Mouse (Mus musculus): Measurements from ENCODE around the gene Car2. TPM values are rescaled to one million over a fixed set of nuclear protein-coding genes. Genes with fewer than 3 reads are reported as not detected.

The Car2 gene
- polyA plus RNA-seq, 2 experiments: 1,504 to 2,373 TPM

DNA sequence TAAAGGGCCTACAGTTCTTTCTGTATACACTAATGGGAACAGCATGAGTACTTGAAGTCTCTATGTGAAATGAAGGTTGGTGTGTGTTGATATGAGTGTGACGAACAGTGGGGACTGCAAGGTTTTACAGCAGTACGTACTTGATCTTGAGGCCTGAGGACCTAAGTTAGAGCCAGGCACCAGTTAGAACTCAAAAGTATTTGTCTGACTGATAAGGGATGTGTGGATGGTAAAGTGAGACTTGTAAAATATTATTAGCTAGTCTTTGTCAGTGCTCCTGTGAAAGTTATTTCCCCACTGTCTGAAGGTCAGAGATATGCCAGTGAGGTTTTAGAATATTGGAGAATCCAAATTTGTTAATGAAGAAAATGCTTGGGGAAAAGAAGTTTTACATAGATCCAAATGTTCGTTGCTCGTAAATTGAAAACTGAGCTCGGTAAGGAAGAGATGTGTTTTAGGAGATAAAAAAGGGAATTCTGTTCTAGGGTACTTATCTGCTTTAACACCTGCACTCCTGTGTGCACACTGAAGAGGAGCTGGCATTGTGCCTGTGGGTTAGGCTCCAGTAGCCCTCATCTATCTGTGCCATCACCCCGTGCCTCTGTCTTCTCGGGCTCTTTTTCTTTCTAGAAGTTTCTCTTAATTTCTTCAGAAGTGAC, 8.7 kb upstream of the Car2 start:
- TF ChIP-seq EP300 (IDR thresholded peaks at IDR 0.05; ENCODE audit: low read depth): peak; percentile 94
- no peak for TF ChIP-seq CTCF (IDR thresholded peaks at IDR 0.05; ENCODE audit: low read depth)
- peak; percentile 85 to 92 (median 85) for DNase-seq (ENCODE audit: low read depth in 3 of 3, low spot score in 3 of 3)
- Histone ChIP-seq H3K9ac (replicated peaks) (peak overlapping the region; percentile 76), H3K27ac (peak overlapping the region; percentile 99), H3K4me1 (replicated peaks; ENCODE audit: control insufficient read depth in 2 of 2, insufficient read depth in 2 of 2, low read length in 1 of 2) (peaks cover 57 to 63% of the 10 kb centered on the region in 2 experiments), H3K4me3 (ENCODE audit: insufficient read depth in 1 of 2, low read depth in 2 of 2, low read length in 2 of 2) (peak overlapping the region in 1 of 2 experiments; percentile 37; a peak in 2 of 4 replicates), H3K4me2 (ENCODE audit: low read depth) (peak overlapping the region; percentile 67), H3K9me3 (ENCODE audit: control insufficient read depth, low read length) (no peaks in the 10 kb centered on the region), H3K27me3 (ENCODE audit: control insufficient read depth, insufficient read depth, low read length) (no peaks in the 10 kb centered on the region), H3K36me3 (replicated peaks; ENCODE audit: control insufficient read depth, insufficient read depth, low read depth) (no peaks in the 10 kb centered on the region)
- WGBS (ENCODE audit: insufficient replicate concordance): 19% methylated on average over 7 of the region's 7 CpGs
- peak; percentile 85 for ATAC-seq (ENCODE audit: insufficient read depth)

DNA sequence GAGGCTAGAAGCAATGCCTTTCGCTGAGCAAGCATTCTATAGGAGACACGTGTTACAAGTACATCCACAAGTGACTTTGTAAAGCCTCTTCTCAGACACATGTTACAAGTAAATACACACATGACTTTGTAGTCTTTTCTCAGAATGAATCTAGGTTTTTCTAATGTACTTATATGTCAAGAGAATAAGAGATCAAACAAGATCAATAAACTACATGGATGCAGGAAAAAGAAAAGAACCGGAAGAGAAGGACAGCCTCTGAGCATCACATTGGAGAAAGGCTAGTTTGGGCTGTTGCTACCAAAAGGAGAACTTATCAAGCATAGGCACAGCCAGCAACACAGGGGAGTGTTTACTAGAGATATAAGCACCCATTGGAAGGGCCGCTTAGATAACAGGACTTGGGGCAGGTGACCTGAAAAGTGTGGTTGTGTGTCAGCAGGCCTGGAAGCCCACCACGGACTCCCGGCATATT, 7.3 kb upstream of the Car2 start:
- peak overlapping the region; percentile 67 for H3K4me2 ChIP-seq (ENCODE audit: low read depth)
- H3K9me3 ChIP-seq (ENCODE audit: control insufficient read depth, low read length): no peaks in the 10 kb centered on the region
- H3K4me1 ChIP-seq (replicated peaks; ENCODE audit: control insufficient read depth in 2 of 2, insufficient read depth in 2 of 2, low read length in 1 of 2): peaks cover 69 to 75% of the 10 kb centered on the region in 2 experiments
- no peaks in the 10 kb centered on the region for H3K36me3 ChIP-seq (replicated peaks; ENCODE audit: control insufficient read depth, insufficient read depth, low read depth)
- WGBS (ENCODE audit: insufficient replicate concordance): 9% methylated on average over 6 of the region's 6 CpGs
- DNase-seq (ENCODE audit: low read depth in 3 of 3, low spot score in 3 of 3): peak; percentile 88 to 91 (median 90)
- H3K9ac ChIP-seq (replicated peaks): peak overlapping the region; percentile 76
- peak overlapping the region; percentile 99 for H3K27ac ChIP-seq
- ATAC-seq (ENCODE audit: insufficient read depth): peak; percentile 82
- H3K4me3 ChIP-seq (ENCODE audit: insufficient read depth in 1 of 2, low read depth in 2 of 2, low read length in 2 of 2): peak overlapping the region; percentile 4 to 26; a peak in 3 of 4 replicates
- no peaks in the 10 kb centered on the region for H3K27me3 ChIP-seq (ENCODE audit: control insufficient read depth, insufficient read depth, low read length)
- TF ChIP-seq CTCF (IDR thresholded peaks at IDR 0.05; ENCODE audit: low read depth) (no peak), EP300 (IDR thresholded peaks at IDR 0.05; ENCODE audit: low read depth) (peak; percentile 100)

DNA sequence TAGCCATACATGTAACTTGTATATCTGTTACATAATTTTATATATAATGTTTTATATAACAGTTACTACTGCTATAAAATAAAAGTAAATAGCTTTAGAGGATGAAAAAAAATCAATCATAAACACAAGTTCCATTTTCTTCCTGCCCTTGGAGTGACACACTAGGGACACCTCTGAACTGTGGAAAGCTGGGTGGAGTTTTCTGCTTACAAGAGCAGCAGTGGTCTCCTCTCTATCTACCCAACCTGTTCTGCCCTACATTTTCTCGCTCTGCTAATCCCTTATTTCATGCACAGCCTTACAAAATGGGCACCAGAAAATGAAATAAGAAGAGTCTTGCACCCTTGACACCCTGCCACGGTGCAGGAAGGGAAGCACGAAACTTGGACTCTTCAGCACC, 6.8 kb upstream of the Car2 start:
- Histone ChIP-seq H3K9me3 (ENCODE audit: control insufficient read depth, low read length) (no peaks in the 10 kb centered on the region), H3K4me3 (ENCODE audit: insufficient read depth in 1 of 2, low read depth in 2 of 2, low read length in 2 of 2) (peak overlapping the region in 1 of 2 experiments; percentile 3; a peak in 2 of 4 replicates), H3K27me3 (ENCODE audit: control insufficient read depth, insufficient read depth, low read length) (no peaks in the 10 kb centered on the region), H3K9ac (replicated peaks) (peak overlapping the region; percentile 76), H3K36me3 (replicated peaks; ENCODE audit: control insufficient read depth, insufficient read depth, low read depth) (no peaks in the 10 kb centered on the region), H3K4me1 (replicated peaks; ENCODE audit: control insufficient read depth in 2 of 2, insufficient read depth in 2 of 2, low read length in 1 of 2) (peaks cover 70 to 75% of the 10 kb centered on the region in 2 experiments), H3K27ac (peak overlapping the region; percentile 99), H3K4me2 (ENCODE audit: low read depth) (peak overlapping the region; percentile 67)
- ATAC-seq (ENCODE audit: insufficient read depth): peak; percentile 42
- TF ChIP-seq EP300 (IDR thresholded peaks at IDR 0.05; ENCODE audit: low read depth) (no peak), CTCF (IDR thresholded peaks at IDR 0.05; ENCODE audit: low read depth) (no peak)
- no peak for DNase-seq (ENCODE audit: low read depth in 3 of 3, low spot score in 3 of 3)
- WGBS (ENCODE audit: insufficient replicate concordance): 34% methylated on average over 3 of the region's 3 CpGs

DNA sequence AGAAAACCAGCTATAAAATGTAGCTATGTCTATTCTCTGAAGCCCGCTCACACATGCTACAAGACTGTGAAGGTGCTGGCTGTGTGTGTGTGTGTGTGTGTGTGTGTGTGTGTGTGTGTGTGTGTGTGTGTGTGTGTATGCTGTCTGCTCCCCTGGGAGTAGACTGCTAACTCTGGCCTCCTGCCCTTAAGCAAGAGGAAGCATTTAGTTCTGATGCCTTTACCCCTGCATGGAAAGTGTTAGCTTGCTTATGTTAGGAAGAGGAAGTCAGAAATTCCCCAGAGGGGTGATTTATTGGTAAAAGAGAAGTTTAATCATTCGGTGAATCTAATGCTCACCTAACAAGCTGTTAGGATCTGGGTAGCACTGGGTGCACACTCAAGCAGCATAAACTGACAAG, 5.8 kb upstream of the Car2 start:
- Histone ChIP-seq H3K4me3 (ENCODE audit: insufficient read depth in 1 of 2, low read depth in 2 of 2, low read length in 2 of 2) (no peak overlapping the region), H3K27me3 (ENCODE audit: control insufficient read depth, insufficient read depth, low read length) (no peaks in the 10 kb centered on the region), H3K4me1 (replicated peaks; ENCODE audit: control insufficient read depth in 2 of 2, insufficient read depth in 2 of 2, low read length in 1 of 2) (peaks cover 74 to 76% of the 10 kb centered on the region in 2 experiments), H3K36me3 (replicated peaks; ENCODE audit: control insufficient read depth, insufficient read depth, low read depth) (no peaks in the 10 kb centered on the region), H3K9me3 (ENCODE audit: control insufficient read depth, low read length) (no peaks in the 10 kb centered on the region), H3K4me2 (ENCODE audit: low read depth) (peak overlapping the region; percentile 67), H3K27ac (peak overlapping the region; percentile 99), H3K9ac (replicated peaks) (peak overlapping the region; percentile 57)
- 26% methylated on average over 2 of the region's 2 CpGs for WGBS (ENCODE audit: insufficient replicate concordance)
- no peak for TF ChIP-seq EP300 (IDR thresholded peaks at IDR 0.05; ENCODE audit: low read depth)
- no peak for TF ChIP-seq CTCF (IDR thresholded peaks at IDR 0.05; ENCODE audit: low read depth)
- no peak for ATAC-seq (ENCODE audit: insufficient read depth)
- DNase-seq (ENCODE audit: low read depth in 3 of 3, low spot score in 3 of 3): no peak

DNA sequence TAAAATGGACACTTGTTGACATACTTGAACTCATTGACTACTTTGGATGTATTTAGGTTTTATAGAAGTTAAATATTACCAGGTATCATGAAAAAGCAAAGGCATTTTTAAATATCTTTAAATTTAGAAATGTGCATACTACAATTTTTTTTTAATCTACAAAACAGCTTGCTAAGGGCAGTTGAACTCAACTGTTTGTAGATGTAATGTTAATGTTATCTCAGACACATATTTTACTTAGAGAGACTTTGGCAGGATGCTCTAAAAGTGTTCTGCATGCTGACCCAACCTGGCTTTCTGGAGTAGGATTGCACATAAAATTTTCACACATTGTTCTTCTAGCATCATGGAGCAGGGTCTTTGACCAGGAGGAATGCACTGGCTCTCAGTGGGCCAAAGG, 4.1 kb upstream of the Car2 start:
- H3K27ac ChIP-seq: peak overlapping the region; percentile 71
- no peak for TF ChIP-seq CTCF (IDR thresholded peaks at IDR 0.05; ENCODE audit: low read depth)
- TF ChIP-seq EP300 (IDR thresholded peaks at IDR 0.05; ENCODE audit: low read depth): no peak
- H3K4me2 ChIP-seq (ENCODE audit: low read depth): peak overlapping the region; percentile 13; the same call in 1 of the 2 replicates

More for the DNA sequence above, 4.1 kb upstream of the Car2 start:
- H3K9me3 ChIP-seq (ENCODE audit: control insufficient read depth, low read length): no peaks in the 10 kb centered on the region
- H3K4me3 ChIP-seq (ENCODE audit: insufficient read depth in 1 of 2, low read depth in 2 of 2, low read length in 2 of 2): no peak overlapping the region
- H3K4me1 ChIP-seq (replicated peaks; ENCODE audit: control insufficient read depth in 2 of 2, insufficient read depth in 2 of 2, low read length in 1 of 2): peaks cover 60 to 66% of the 10 kb centered on the region in 2 experiments
- H3K36me3 ChIP-seq (replicated peaks; ENCODE audit: control insufficient read depth, insufficient read depth, low read depth): peaks cover 1% of the 10 kb centered on the region
- no peak for DNase-seq (ENCODE audit: low read depth in 3 of 3, low spot score in 3 of 3)
- H3K9ac ChIP-seq (replicated peaks): peak overlapping the region; percentile 31; the same call in 1 of the 2 replicates
- ATAC-seq (ENCODE audit: insufficient read depth): no peak
- H3K27me3 ChIP-seq (ENCODE audit: control insufficient read depth, insufficient read depth, low read length): no peaks in the 10 kb centered on the region

Measured in liver, embryonic 14.5 days (tissue).